Mouse (Mus musculus) T-helper 17 cell (primary cell): ENCODE data around the gene Diexf.

Experiments used
- in situ Hi-C, 2 experiments: fragments of 300-600 bp; cut with MboI, MseI; formaldehyde crosslinking; loops; 1 replicate in 1 of 2; 2 replicates in 1 of 2; pipeline ENCODE4 v1.15.1; 2025; ENCODE audit warnings: high pct_unique_total_duplicates in 2 of 2

The Diexf gene

DNA sequence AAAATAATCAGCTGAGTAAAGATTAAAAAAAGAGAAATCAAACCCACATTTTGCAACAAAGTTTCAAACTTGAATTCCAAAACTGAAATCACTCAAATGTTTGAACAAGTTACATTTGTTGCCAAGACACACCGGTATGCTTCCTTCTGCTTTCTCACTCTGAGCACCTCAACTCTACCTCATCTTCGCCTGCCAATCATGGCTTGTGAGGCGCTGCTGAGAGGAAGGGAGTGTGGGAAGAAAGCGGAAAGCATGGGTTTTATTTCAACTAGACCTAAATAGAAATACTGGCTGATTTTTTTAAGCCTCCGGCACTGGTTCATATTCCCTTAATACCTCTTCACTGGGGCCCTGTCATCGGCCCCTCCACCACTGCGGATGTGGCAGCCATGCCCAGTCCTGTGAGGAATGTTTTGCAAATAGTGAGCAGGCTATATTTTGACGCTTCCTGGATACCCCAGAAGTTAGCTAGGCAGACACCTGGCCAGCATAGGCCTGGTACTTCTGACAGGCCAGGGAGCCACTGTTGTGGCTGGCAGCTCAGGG, 12.5 kb upstream of the Diexf start:
- in situ Hi-C loops: no loop called here

DNA sequence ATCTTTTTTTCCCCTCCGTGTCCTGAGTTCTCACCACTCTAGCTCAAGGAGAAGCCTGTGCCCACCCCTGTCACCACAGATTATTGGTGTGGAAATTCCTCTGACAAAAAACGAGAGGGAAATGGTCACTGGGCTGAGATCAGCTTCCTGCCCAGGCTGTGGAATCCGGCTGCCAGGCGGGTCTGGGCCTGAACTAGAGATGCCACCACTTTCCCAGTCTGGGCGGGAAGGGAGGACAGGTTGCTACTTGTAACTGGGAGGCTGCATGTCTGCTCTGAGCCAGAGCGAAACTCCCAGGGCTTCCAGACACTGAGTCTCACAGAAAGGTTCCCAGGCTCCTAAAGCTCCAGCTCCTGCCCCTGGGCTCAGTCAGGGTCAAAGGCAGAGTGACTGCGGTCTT, 11.0 kb upstream of the Diexf start:
- in situ Hi-C loops: no loop called here

- in situ Hi-C loops: loop anchor here in 1 of 2 experiments (10.0 kb wide), 1 partner anchor 394 kb away; no protein-coding TSS in a partner anchor
Measured at GRCm38 (mm10) chr1:193138669-193139068, 8.6 kb upstream of the Diexf start.

DNA sequence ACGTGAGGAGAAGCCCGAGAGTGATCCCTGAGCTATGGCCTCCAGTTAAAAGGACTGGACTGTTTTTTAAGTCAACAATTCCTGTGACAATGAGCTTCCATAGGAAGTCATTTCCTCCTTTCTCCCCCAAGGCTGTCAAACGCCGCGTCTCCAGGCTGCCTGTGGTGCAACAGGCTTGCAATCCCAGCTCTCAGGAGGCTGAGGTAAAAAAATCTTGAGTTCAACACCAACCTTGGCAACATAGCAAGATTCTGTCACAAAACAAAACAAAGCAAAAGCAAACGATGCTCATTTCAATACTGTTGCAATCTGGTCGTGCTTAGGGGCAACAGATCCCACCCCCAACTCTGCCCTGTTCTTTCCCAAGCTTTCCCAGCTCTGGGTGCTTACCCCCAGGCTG, 8.0 kb upstream of the Diexf start:
- in situ Hi-C loops: loop anchor here in 1 of 2 experiments (10.0 kb wide), 1 partner anchor 393 kb away; no protein-coding TSS in a partner anchor

GRCm38 (mm10) chr1:193133726-193134125, 3.7 kb upstream of the Diexf start:
- in situ Hi-C loops: loop anchor here in 1 of 2 experiments (5.0 to 10.0 kb wide), 2 partner anchors 34 to 389 kb away; partner anchors contain the start of gene A130010J15Rik

DNA sequence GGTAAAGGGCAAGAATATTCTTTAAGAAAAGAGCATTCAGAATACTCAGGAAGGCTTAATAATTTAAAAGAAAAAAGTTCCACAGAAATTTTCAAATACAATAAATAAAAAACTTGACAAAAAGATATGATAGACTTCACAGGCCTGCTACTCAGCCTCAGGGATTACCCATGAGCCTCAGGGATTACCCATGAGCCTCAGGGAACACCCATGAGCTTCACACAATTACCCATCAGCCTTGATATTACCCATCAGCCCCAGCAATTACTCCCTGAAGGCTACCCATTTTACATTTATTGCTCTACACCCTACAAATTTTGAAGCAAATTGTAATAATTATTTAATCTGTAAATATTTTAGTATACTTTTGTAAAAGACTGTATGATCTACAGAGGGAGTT, 2.3 kb upstream of the Diexf start:
- in situ Hi-C loops: loop anchor here in 1 of 2 experiments (5.0 to 10.0 kb wide), 2 partner anchors 35 to 388 kb away; partner anchors contain the start of gene A130010J15Rik

- in situ Hi-C loops: loop anchor here in 1 of 2 experiments (5.0 to 10.0 kb wide), 2 partner anchors 36 to 387 kb away; partner anchors contain the start of gene A130010J15Rik
Measured at GRCm38 (mm10) chr1:193131311-193131948, 1.4 kb upstream of the Diexf start.

DNA sequence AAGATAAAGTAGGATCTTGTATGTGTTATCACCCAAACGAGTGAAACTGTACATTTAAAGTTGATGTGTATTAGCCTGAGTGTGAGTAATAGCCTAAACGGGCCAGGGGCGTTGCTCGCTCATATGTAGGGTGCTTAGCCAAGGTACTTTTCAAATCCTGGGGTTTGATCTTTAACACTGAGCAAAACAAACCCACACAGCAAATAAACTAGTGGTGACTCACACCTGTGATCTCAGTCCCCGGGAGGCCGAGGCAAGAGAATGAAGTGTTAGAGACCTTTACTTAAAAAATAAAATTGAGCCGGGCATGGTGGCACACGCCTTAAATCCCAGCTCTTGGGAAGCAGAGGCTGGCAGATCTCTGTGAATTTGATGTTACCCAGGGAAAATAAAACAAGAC, 767 bp upstream of the Diexf start:
- in situ Hi-C loops: loop anchor here in 1 of 2 experiments (5.0 to 10.0 kb wide), 2 partner anchors 36 to 386 kb away; partner anchors contain the start of gene A130010J15Rik

GRCm38 (mm10) chr1:193130456-193130825, 369 bp upstream of the Diexf start:
- in situ Hi-C loops: loop anchor here in 1 of 2 experiments (5.0 to 10.0 kb wide), 2 partner anchors 37 to 386 kb away; partner anchors contain the start of gene A130010J15Rik

GRCm38 (mm10) chr1:193129321-193129720, 751 bp downstream of the Diexf start:
- in situ Hi-C loops: no loop called here

DNA sequence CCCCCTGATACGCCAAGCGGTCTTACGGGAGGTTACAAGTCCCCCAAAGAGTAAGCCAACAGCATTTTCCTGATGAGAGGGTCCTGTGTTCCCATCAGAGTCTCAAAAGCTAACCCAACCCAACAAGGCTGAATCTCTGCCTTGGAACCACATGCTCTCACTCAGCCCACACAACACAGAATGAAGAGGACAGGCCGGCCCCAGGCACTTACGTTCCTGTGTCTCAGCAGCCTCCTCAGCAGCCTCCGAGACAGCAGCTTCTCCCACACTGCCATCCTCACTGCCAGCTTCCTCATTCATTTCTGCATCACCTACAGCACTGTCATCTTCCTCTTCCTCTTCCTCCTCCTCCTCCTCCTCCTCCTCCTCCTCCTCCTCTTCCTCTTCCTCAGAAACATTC, 2.0 kb downstream of the Diexf start:
- in situ Hi-C loops: no loop called here

- in situ Hi-C loops: no loop called here
Measured at GRCm38 (mm10) chr1:193125835-193126234, 4.2 kb downstream of the Diexf start.

DNA sequence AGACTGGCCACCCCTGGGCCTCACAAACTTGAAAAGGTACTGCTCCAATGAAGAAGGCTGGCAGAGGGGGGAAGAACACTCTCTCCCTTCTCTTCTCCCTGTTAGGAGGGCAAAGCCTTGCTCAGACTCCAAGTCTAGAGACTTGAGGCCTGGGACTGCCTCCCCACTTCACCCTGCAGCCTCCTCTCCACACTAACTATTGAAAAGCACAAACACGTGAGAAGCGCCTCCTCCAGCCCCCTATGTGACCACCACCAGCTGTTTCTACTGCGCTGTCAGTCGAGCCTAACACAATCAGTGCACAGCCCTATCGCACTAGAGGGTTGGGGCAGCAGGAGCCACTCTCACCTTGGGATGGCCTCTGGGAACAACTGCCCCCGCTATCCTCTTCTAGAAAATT, 6.8 kb downstream of the Diexf start:
- in situ Hi-C loops: loop anchor here in 1 of 2 experiments (5.0 kb wide), 1 partner anchor 341 kb away; no protein-coding TSS in a partner anchor

DNA sequence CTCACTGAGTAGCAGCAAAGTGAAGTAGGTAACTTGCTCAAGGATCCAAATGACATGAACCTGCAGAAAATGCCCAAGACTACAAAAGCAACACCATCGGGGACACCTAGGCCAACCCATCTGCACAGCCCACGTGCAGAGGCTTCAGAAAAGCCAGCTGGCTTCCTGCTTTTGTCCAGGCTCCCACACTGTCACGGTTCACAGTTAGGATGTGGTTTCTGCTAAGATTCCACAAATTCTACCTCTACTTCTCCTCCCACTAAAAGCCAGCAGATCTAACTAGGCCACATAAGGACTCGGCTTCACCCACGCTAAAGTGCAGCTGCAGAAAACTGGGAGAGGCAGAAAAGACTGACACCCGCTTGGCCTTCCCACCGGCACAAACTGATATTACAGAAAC, 7.3 kb downstream of the Diexf start:
- in situ Hi-C loops: loop anchor here in 1 of 2 experiments (5.0 kb wide), 1 partner anchor 340 kb away; no protein-coding TSS in a partner anchor

DNA sequence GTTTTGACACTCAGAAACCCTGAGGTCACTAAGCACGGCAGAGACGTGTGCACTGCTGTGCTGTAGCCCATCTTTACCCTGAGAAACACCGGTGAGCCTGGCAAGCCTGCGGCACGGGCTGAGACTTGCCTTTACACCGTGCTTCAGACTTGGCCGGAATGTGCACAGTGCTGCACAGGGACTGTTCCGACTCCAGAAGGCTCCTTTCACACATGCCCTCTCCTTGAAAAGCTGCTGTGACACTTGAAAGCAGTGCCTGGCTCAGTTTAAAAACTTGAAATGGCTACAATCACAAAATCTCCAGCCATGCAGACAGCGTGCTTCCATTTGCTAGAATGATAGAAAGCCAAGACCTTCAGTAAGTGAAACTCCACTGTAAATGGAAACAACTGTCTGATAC, 18.0 kb downstream of the Diexf start:
- in situ Hi-C loops: no loop called here

GRCm38 (mm10) chr1:193102996-193103395, 27.1 kb downstream of the Diexf start:
- in situ Hi-C loops: no loop called here

DNA sequence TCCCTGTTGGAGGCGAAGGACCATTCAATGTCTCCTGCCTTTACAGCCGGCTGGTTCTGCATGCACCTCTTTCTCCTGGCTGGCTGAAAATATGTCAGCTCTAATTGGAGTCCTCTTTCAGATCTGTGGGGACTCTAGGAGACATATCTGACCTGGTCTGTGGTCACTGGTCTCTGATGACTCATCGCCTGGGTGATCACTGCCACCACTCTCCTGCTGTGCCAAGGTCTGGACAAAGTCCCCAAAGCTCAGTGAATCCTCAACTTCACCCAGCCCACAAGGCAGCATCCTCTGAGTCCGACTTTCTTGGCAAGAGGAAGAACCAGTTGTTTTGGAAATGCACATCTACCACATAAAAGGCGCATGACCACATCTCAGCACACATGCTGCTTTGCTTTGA, 27.5 kb downstream of the Diexf start:
- in situ Hi-C loops: no loop called here

GRCm38 (mm10) chr1:193102029-193102428, 28.0 kb downstream of the Diexf start:
- in situ Hi-C loops: no loop called here

DNA sequence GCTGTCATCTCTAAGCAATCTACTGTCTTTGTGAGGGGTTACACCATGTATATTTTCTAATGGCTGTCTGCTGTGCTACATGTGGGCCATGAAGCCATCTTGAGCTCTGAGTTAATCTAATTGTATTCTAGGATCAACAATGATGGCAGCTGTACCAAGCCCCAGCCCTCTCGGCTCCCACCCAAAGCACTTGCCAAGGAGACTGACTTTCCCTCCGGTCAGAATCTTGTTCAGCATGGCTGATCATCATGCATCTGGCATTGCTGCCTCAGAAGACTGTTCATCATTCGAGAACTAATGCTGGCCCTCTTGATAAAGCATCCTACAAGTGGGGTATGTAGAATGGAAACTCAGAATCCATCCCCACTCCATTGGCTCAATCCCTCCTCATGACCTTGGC, 31.1 kb downstream of the Diexf start:
- in situ Hi-C loops: loop anchor here in 1 of 2 experiments (10.0 kb wide), 1 partner anchor 1496 kb away; no protein-coding TSS in a partner anchor

DNA sequence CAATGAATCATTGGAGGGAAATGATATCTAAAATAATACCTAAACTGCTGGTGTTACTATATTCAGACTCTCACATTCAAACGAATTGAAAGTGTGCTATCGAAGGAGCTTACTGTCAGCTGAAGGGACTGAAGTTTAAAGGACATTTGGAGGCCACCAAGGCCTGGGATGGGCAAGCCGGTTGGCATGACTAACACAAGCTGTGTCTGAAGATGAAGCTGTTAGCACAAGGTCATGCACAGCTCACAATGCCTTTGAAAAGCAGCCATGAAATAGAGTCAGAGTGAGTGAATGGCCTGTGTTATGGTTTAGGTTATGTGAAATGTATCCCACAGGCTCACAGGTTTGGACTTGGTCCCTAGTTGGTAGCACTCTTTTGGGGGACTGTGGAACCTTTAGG, 36.5 kb downstream of the Diexf start:
- in situ Hi-C loops: loop anchor here in 1 of 2 experiments (10.0 kb wide), 1 partner anchor 1501 kb away; no protein-coding TSS in a partner anchor

GRCm38 (mm10) chr1:193092771-193093170, 37.3 kb downstream of the Diexf start:
- in situ Hi-C loops: loop anchor here in 1 of 2 experiments (10.0 kb wide), 1 partner anchor 1502 kb away; no protein-coding TSS in a partner anchor

GRCm38 (mm10) chr1:193090894-193091293, 39.2 kb downstream of the Diexf start:
- in situ Hi-C loops: loop anchor here in 1 of 2 experiments (10.0 kb wide), 1 partner anchor 1504 kb away; no protein-coding TSS in a partner anchor
